Mouse (Mus musculus): ENCODE measurements at regions not wholly inside any gene's neighbourhood (a gene's known extent, or its start where the extent isn't known, plus 50 kb on each side); places are given as distances from the start of the nearest gene placed in this dataset.

- TF ChIP-seq GATA1 (IDR thresholded peaks at IDR 0.05; ENCODE audit: borderline replicate concordance, low read length) (no peak), FLI1 (IDR thresholded peaks at IDR 0.05; ENCODE audit: low read length) (no peak)
Observed at GRCm38 (mm10) chr13:55974105-55974504, 138.1 kb upstream of the Pitx1 start.

All from megakaryocyte, embryonic 14.5 days (primary cell).